Mouse (Mus musculus) midbrain, embryonic 11.5 days (tissue): ENCODE measurements around the gene Inafm2. TPM values are rescaled to one million over a fixed set of nuclear protein-coding genes. Genes with fewer than 3 reads are reported as not detected.

Source experiments
- ATAC-seq: fragments of 200-750 bp; cut with Nextera tagmentation; 2 replicates; pipeline ENCODE4 v1.8.0; 2017; ENCODE audit warnings: moderate TSS enrichment, moderate library complexity; ENCODE audit not compliant: low FRiP score
- DNase-seq: peaks from one replicate; pipeline ENCODE4 v3.0.0; 2015; ENCODE audit warnings: low spot score; ENCODE audit errors: missing footprints
- H3K27ac ChIP-seq: fragments of 300-500 bp; sonication (generic); 2 replicates; pipeline ENCODE4 v1.5.1; 2014; ENCODE audit warnings: low read depth, low read length
- H3K27me3 ChIP-seq: fragments of 300-500 bp; sonication (generic); 2 replicates; pipeline ENCODE4 v1.6.1; 2014; ENCODE audit warnings: mild to moderate bottlenecking, low read length, moderate library complexity, mixed read lengths; ENCODE audit not compliant: control insufficient read depth, insufficient read depth
- H3K36me3 ChIP-seq: fragments of 300-500 bp; sonication (generic); 2 replicates; pipeline ENCODE4 v1.6.1; 2014; ENCODE audit warnings: mild to moderate bottlenecking, low read length, moderate library complexity, mixed read lengths; ENCODE audit not compliant: control insufficient read depth, insufficient read depth
- H3K4me1 ChIP-seq: fragments of 300-500 bp; sonication (generic); 2 replicates; pipeline ENCODE4 v1.6.1; 2014; ENCODE audit warnings: low read length; ENCODE audit not compliant: control insufficient read depth, insufficient read depth
- H3K4me2 ChIP-seq: fragments of 300-500 bp; sonication (generic); 2 replicates; pipeline ENCODE4 v1.6.1; 2014; ENCODE audit warnings: mild to moderate bottlenecking, moderate library complexity
- H3K4me3 ChIP-seq: fragments of 300-500 bp; sonication (generic); 2 replicates; pipeline ENCODE4 v1.5.1; 2014; ENCODE audit warnings: low read depth, low read length
- H3K9ac ChIP-seq: fragments of 300-500 bp; sonication (generic); 2 replicates; pipeline ENCODE4 v1.6.1; 2014; ENCODE audit warnings: low read length
- H3K9me3 ChIP-seq: fragments of 300-500 bp; sonication (generic); 2 replicates; pipeline ENCODE4 v1.6.1; 2016; ENCODE audit warnings: low read length; ENCODE audit not compliant: control insufficient read depth
- WGBS: fragments of 180-500 bp; shearing (Covaris S2); extraction: QIAGEN DNeasy Blood & Tissue Kit; methylation state at CpG from one replicate; pipeline ENCODE4 v1.1.7; 2014; 5-methylcytosine and 5-hydroxymethylcytosine counted together
- polyA plus RNA-seq: library from polyadenylated mRNA; unstranded; fragments of >200 nt; fragmentation: Nextera tagmentation; extraction: Ambion mirVana; gene quantifications from 2 replicates; pipeline ENCODE4 v1.2.1, GENCODE M21; 2014

Gene Inafm2
- polyA plus RNA-seq, 1 experiment from 2014 or later: 36.0 TPM

- DNase-seq: peak; percentile 95
- Histone ChIP-seq H3K4me2 (peak overlapping the region; percentile 10; the same call in 1 of the 2 replicates), H3K27me3 (no peaks in the 10 kb centered on the region; the same call in 1 of the 2 replicates), H3K36me3 (no peaks in the 10 kb centered on the region), H3K27ac (no peak overlapping the region), H3K9ac (no peak overlapping the region), H3K4me3 (no peak overlapping the region), H3K9me3 (no peaks in the 10 kb centered on the region), H3K4me1 (peaks cover 4% of the 10 kb centered on the region; the same call in 1 of the 2 replicates)
- peak; percentile 64; the same call in 1 of the 2 replicates for ATAC-seq
- 29% methylated on average over 44 of the region's 44 CpGs for WGBS
These were observed 45.3 kb downstream of the Inafm2 start for GRCm38 (mm10) chr2:118790551-118791525.

- H3K4me3 ChIP-seq: no peak overlapping the region
- H3K4me2 ChIP-seq: no peak overlapping the region
- H3K9ac ChIP-seq: no peak overlapping the region
- H3K4me1 ChIP-seq: peaks cover 4% of the 10 kb centered on the region; the same call in 1 of the 2 replicates
- 93% methylated on average over 26 of the region's 26 CpGs for WGBS
- no peaks in the 10 kb centered on the region for H3K36me3 ChIP-seq
- H3K27me3 ChIP-seq: no peaks in the 10 kb centered on the region; the same call in 1 of the 2 replicates
- no peak overlapping the region for H3K27ac ChIP-seq
- DNase-seq (no peak), ATAC-seq (no peak)
- H3K9me3 ChIP-seq: no peaks in the 10 kb centered on the region
These were observed 46.2 kb downstream of the Inafm2 start for GRCm38 (mm10) chr2:118791591-118792258.

GRCm38 (mm10) chr2:118792259-118792613 lies 46.7 kb downstream of the Inafm2 start:
- H3K9ac ChIP-seq: no peak overlapping the region
- WGBS: 75% methylated on average over 4 of the region's 4 CpGs
- DNase-seq: no peak

GRCm38 (mm10) chr2:118793636-118794035 lies 48.1 kb downstream of the Inafm2 start:
- Histone ChIP-seq H3K9ac (no peak overlapping the region), H3K36me3 (no peaks in the 10 kb centered on the region), H3K4me3 (no peak overlapping the region), H3K27me3 (no peaks in the 10 kb centered on the region; the same call in 1 of the 2 replicates), H3K27ac (no peak overlapping the region), H3K4me1 (peaks cover 4% of the 10 kb centered on the region; the same call in 1 of the 2 replicates), H3K4me2 (no peak overlapping the region), H3K9me3 (no peaks in the 10 kb centered on the region)
- no peak for ATAC-seq
- WGBS: 84% methylated on average over 4 of the region's 4 CpGs
- no peak for DNase-seq

More at GRCm38 (mm10) chr2:118792259-118792613, 46.7 kb downstream of the Inafm2 start:
- Histone ChIP-seq H3K4me2 (no peak overlapping the region), H3K27ac (no peak overlapping the region), H3K36me3 (no peaks in the 10 kb centered on the region), H3K27me3 (no peaks in the 10 kb centered on the region; the same call in 1 of the 2 replicates), H3K4me1 (peaks cover 4% of the 10 kb centered on the region; the same call in 1 of the 2 replicates), H3K4me3 (no peak overlapping the region), H3K9me3 (no peaks in the 10 kb centered on the region)
- no peak for ATAC-seq

Other genes with a start within 250 kb of the Inafm2 start
- 1.8 and 2.8 TPM in 2 replicates for gene Bmf, start 196.1 kb upstream of the Inafm2 start, polyA plus RNA-seq
- gene Bub1b, start 147.5 kb upstream of the Inafm2 start, polyA plus RNA-seq: 115 and 122 TPM in 2 replicates
- gene Pak6, start 82.5 kb upstream of the Inafm2 start, polyA plus RNA-seq: 1.2 and 1.4 TPM in 2 replicates
- not detected in 2 replicates for gene Ankrd63, start 41.8 kb upstream of the Inafm2 start, polyA plus RNA-seq
- gene Plcb2, start 17.3 kb upstream of the Inafm2 start, polyA plus RNA-seq: 0.20 and 0.33 TPM in 2 replicates
- gene Ccdc9b, start 16.9 kb downstream of the Inafm2 start, polyA plus RNA-seq: 0.86 and 0.92 TPM in 2 replicates
- not detected in 2 replicates for gene Phgr1, start 27.0 kb downstream of the Inafm2 start, polyA plus RNA-seq
- gene Disp2, start 34.0 kb downstream of the Inafm2 start, polyA plus RNA-seq: 7.8 and 8.0 TPM in 2 replicates
- gene Knstrn, start 68.2 kb downstream of the Inafm2 start, polyA plus RNA-seq: 201 and 203 TPM in 2 replicates
- 40.5 and 44.4 TPM in 2 replicates for gene Ivd, start 116.2 kb downstream of the Inafm2 start, polyA plus RNA-seq
- 1.4 and 1.5 TPM in 2 replicates for gene Bahd1, start 154.6 kb downstream of the Inafm2 start, polyA plus RNA-seq
- gene Chst14, start 180.7 kb downstream of the Inafm2 start, polyA plus RNA-seq: 17.3 and 19.2 TPM in 2 replicates